Mouse (Mus musculus) R1 (cell line): ENCODE data around the gene Pimreg.

Source experiments
- DNase-seq: peaks from one replicate; pipeline ENCODE4 v3.0.0-alpha.2; 2018; ENCODE audit warnings: low read depth, low spot score

Gene Pimreg

DNA sequence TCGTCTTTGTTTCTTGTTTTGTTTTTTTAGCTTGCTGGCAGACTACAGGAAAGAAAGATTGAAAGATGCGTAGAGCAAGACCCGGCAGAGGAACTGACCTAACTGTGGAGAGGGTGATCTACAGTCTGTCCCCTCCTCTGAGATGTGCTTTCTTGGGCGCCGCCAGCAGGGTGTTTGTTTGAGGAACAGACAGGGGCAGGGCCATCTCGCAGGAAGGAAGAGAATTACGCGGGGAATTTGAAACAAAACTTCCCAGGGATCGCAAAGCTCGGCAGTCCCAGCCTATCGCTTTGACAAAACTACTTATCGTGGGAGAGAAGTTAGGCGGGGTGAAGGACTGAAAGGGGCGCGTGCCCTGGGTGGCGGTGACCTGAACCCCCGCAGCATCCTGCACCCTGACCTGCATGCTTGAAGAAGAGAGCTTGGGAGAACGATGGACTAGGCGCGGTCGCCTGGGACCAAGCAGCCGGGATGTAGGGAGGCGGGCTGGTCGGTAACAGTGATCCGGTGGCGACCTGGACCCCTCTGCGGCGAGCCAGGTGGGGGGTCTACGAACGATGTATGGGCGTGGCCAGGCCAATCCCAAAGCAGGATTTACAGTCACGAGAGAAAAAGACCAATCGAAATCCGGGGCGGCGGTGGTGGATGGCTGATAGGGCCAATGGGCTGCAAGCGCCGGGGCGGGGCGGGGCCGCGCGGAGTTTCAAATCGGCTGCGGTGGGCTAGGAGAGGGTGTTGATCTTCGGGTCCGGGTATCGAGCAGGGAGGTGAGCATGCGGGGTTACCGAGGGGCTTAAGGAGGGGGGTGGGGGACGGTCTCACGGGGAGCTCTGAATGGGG, at the start of gene Pimreg:
Gene Pimreg, plus strand, starts transcription at position 265 of the 840 bp plus-strand sequence.
- DNase-seq = peak; percentile 95

DNA sequence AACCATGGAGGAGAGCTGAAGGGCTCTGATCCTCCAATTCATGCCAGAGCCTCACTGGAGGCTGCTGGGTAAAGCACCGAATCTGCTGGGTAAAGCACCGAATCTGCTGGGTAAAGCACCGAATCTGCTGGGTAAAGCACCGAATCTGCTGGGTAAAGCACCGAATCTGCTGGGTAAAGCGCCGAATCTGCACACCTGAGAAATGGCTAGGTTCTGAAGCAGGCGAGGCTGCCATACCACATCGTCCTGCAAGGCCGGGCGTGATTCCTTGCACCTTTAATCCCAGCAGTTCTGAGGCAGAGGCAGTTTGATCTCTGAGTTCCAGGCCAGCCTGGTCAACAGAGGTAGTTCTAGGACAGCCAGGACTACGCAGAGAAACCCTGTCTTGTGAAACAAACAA, 49.4 kb upstream of the Pimreg start:
- DNase-seq = no peak

GRCm38 (mm10) chr11:71995968-71996511, 45.8 kb upstream of the Pimreg start:
- DNase-seq = peak; percentile 95

GRCm38 (mm10) chr11:71996805-71997204, 45.0 kb upstream of the Pimreg start:
- DNase-seq = no peak

- DNase-seq = no peak
These were observed 41.6 kb upstream of the Pimreg start for GRCm38 (mm10) chr11:72000194-72000593.

DNA sequence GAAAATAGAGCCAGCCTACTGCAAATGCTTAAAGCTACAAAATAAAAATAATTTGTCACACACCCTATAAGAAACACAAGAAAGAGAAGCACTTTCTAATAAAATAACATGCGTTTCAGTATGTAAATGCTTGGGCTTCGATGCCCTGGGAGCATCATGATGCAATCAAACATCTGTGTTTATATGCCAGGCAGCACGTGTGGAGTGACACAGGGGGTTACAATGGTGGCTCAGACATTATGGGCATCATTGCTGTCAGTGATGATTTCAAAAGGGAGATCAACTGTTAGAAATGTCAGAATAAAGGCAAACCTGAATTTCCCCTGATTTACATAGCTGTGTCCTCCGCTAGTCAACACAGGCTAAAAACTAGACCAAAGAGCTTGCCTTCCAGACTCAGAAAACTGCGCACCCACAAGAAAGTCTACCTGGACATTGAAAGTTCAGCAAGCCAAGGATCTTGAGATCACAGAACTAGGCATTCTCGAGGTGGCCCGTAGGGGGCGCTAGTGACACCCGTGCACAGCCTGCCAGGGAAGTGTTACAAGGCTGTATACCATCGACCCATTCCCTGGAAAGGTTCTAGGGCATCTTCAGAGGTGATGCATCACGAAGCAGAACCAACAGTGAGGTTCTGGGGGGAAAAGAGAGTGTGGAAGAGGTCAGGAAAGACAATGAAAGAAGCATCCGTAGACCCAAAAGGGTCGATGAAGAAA, 39.5 kb upstream of the Pimreg start:
- DNase-seq = peak; percentile 60

- no peak for DNase-seq
These were observed 38.7 kb upstream of the Pimreg start for GRCm38 (mm10) chr11:72003171-72003570.

DNA sequence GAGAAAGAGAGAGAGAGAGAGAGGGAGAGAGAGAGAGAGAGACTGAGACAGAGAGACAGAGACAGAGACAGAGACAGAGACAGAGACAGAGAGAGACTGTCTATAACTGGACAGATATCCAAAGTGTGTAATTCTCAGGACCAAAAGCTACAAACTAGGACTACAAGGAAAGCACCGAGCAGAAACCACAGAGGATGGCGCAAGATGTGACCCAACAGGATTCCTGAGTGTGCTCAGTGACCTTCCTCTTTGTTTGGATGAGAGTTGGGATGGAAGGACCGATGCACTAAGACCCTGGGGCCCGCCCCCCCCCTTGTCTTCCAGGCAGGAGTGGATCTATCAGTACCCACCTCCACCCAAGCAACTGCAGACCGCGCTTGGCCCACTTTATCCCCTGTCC, 36.3 kb upstream of the Pimreg start:
- no peak for DNase-seq

- no peak for DNase-seq
These were observed 31.5 kb upstream of the Pimreg start for GRCm38 (mm10) chr11:72010367-72010766.

DNA sequence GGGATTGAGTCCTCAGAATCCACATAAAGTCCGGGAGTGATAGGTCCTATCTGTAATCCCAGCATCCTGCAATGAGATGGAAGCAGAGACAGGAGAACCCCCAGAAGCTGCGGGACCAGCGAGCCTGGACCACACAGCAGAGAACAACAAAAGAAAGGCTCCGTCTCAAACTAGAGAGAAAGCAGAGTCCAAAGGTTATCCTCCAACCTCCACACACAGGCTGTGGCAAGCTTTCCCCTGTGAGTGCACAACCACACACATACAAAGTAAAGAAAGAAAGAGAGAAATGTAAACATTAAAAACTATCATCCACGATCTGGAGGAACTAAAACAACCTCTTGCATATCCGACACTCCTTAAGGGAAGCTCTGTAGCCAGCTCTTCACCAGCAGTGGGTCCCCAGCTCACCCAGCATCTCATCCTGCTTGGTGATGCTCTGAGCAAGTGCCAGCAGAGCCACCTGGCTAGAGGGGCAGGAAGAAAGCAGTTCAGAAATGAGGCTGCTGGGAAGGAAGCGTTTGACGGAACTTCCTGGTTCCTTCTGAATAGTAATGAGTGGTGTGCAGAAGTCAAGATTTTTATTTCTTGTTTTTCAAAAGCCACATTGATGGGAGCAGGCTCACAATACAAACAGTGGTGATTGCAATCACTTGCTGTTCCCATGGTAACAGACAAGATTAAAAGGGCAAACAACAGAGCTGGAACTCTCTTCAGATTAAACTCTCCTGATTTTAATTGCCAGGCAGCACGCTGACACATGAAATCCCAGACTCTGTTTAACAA, 30.7 kb upstream of the Pimreg start:
- DNase-seq = no peak

DNA sequence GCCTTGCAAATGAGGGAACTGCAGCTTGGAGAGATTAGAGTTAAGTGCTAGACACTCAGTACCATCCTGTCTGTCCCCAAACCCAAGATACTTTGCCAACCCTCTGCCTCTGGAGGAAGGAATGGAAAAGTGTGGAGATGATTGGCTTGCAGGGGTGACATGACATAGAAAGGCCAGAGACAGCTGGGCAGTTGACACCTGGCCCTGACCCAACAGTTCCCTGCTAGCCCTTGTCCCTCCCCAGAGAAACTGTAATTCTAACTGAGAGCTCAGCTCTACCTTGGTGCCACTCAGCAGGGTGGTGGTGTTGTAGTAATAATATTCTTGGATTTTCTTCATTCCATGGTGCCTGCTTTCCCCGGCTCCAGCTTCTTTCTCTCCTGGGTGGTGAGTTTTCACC, 29.9 kb upstream of the Pimreg start:
- DNase-seq = no peak

DNA sequence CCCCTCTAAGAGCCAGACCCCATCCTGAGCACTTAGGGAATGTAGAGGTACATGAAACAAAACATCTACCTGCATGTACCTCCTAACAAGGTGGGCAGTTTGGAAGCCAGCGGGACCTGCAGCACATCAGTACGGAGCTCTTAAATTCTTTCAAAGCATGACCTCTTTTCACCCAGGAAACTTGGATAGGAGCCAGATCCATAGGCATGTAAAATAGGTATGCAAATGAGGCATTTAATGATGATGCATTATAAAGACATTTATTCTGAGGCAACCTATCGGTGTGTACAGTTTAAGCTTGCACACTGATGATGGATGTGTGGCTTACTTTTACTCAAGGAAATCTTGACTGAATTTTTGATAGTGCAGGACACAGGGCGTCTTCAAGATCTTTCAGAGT, 27.2 kb upstream of the Pimreg start:
- DNase-seq = no peak

- no peak for DNase-seq
These were observed 25.1 kb upstream of the Pimreg start for GRCm38 (mm10) chr11:72016518-72017252.

- DNase-seq = no peak
These were observed 24.6 kb upstream of the Pimreg start for GRCm38 (mm10) chr11:72017253-72017601.

DNA sequence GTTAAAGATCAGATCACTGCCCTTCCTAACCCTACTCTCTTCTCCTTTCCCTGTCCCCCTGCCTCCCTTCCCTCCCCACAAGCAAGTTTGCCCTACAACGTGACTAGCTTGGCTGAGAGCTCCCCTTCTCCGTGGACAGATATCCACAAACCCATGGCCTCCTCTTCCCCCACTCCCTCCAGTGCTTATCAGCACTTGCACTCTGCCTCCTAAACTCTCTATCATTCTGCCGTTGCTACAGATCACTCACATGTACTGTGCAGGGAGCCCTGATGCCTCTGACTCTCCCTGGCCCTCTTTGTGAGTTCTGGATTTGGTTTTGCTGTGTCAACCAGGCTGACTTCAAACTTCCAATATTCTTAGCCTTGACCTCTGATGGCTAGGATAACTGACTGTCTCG, 20.8 kb upstream of the Pimreg start:
- DNase-seq = no peak

DNA sequence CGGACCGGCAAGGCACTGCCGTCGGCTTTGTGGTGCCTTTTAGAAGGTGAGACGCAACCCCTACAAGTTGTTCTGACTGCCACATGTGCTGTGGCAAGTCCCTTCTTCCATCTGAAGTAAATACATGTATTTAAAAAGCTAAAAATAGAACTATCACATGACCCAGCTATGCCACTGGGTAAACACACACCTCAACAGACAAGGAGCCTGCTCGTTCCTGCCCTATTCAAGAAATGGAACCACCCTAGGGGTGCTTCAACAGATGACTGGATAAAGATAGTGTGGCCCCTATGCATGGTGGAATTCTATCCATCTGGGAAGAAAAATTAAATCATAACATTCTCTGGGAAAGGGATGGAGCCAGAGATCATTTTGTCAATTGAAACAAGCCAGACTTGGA, 19.0 kb upstream of the Pimreg start:
- no peak for DNase-seq

DNA sequence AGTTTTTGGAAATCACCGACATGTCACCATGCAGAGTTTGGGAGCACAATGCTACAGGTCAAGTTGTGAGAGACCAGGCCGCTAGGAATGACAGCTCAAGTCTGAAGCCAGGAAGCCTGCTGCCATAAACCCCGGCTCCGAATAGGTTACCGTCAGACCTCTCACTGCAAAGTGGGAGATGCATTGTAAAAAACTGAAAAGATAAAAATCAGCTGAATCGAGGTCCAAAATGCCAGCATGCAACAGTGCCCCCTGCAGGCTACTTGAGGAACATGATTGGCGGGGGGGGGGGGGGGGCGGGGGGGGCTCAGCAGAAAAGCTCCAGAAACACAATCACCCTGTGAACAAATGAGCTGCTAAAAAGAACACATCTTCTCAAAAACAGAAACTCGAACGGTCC, 18.3 kb upstream of the Pimreg start:
- peak; percentile 31 for DNase-seq

- peak; percentile 85 for DNase-seq
These were observed 17.5 kb upstream of the Pimreg start for GRCm38 (mm10) chr11:72024193-72024781.

GRCm38 (mm10) chr11:72025843-72026242, 16.0 kb upstream of the Pimreg start:
- peak; percentile 75 for DNase-seq

- DNase-seq = no peak
These were observed 15.3 kb upstream of the Pimreg start for GRCm38 (mm10) chr11:72026516-72026915.

- no peak for DNase-seq
These were observed 14.0 kb upstream of the Pimreg start for GRCm38 (mm10) chr11:72027836-72028235.
